Mouse (Mus musculus): Measurements from ENCODE around the gene Rbfox1. TPM values are rescaled to one million over a fixed set of nuclear protein-coding genes. Genes with fewer than 3 reads are reported as not detected.
A peak's percentile ranks its signal among the peaks of the same experiment; 100 is the strongest.

Gene Rbfox1
- polyA plus RNA-seq, 1 experiment from 2014 or later = 103 TPM

- Histone ChIP-seq H3K36me3 (no peaks in the 10 kb centered on the region), H3K4me1 (replicated peaks) (peaks cover 25% of the 10 kb centered on the region), H3K4me2 (replicated peaks) (no peak overlapping the region), H3K4me3 (replicated peaks) (no peak overlapping the region), H3K27me3 (peaks cover 12% of the 10 kb centered on the region), H3K27ac (no peak overlapping the region), H3K9me3 (no peaks in the 10 kb centered on the region), H3K9ac (replicated peaks) (no peak overlapping the region)
- 29% methylated on average over 4 of the region's 4 CpGs for WGBS
- no peak for ATAC-seq
These were observed 112.0 kb downstream of the Rbfox1 start for GRCm38 (mm10) chr16:5997136-5997535.

GRCm38 (mm10) chr16:5997651-5998050 lies 112.5 kb downstream of the Rbfox1 start:
- WGBS = 73% methylated on average over 4 of the region's 4 CpGs
- peaks cover 12% of the 10 kb centered on the region for H3K27me3 ChIP-seq
- no peak overlapping the region for H3K9ac ChIP-seq (replicated peaks)
- no peak overlapping the region for H3K27ac ChIP-seq
- no peak for ATAC-seq
- no peaks in the 10 kb centered on the region for H3K36me3 ChIP-seq
- peaks cover 20% of the 10 kb centered on the region for H3K4me1 ChIP-seq (replicated peaks)
- H3K4me2 ChIP-seq (replicated peaks) = no peak overlapping the region
- H3K9me3 ChIP-seq = no peaks in the 10 kb centered on the region
- H3K4me3 ChIP-seq (replicated peaks) = no peak overlapping the region

- Histone ChIP-seq H3K27ac (no peak overlapping the region), H3K36me3 (no peaks in the 10 kb centered on the region), H3K4me1 (replicated peaks) (peaks cover 12% of the 10 kb centered on the region), H3K9ac (replicated peaks) (no peak overlapping the region), H3K4me2 (replicated peaks) (no peak overlapping the region), H3K27me3 (peaks cover 8% of the 10 kb centered on the region; the same call in 1 of the 2 replicates), H3K9me3 (no peaks in the 10 kb centered on the region), H3K4me3 (replicated peaks) (no peak overlapping the region)
- 81% methylated on average over 1 of the region's 1 CpGs for WGBS
- ATAC-seq = no peak
These were observed 114.9 kb downstream of the Rbfox1 start for GRCm38 (mm10) chr16:6000016-6000415.

GRCm38 (mm10) chr16:6006996-6007395 lies 121.8 kb downstream of the Rbfox1 start:
- ATAC-seq = no peak
- no peaks in the 10 kb centered on the region for H3K4me1 ChIP-seq (replicated peaks)
- H3K36me3 ChIP-seq = no peaks in the 10 kb centered on the region
- H3K27me3 ChIP-seq = no peaks in the 10 kb centered on the region
- no peak overlapping the region for H3K4me3 ChIP-seq (replicated peaks)
- no peak overlapping the region for H3K27ac ChIP-seq
- H3K9me3 ChIP-seq = no peaks in the 10 kb centered on the region
- no peak overlapping the region for H3K9ac ChIP-seq (replicated peaks)
- H3K4me2 ChIP-seq (replicated peaks) = no peak overlapping the region

- Histone ChIP-seq H3K4me1 (replicated peaks) (no peaks in the 10 kb centered on the region), H3K36me3 (no peaks in the 10 kb centered on the region), H3K27me3 (no peaks in the 10 kb centered on the region), H3K4me2 (replicated peaks) (no peak overlapping the region), H3K9me3 (no peaks in the 10 kb centered on the region), H3K9ac (replicated peaks) (no peak overlapping the region), H3K4me3 (replicated peaks) (no peak overlapping the region), H3K27ac (no peak overlapping the region)
- no peak for ATAC-seq
- 82% methylated on average over 3 of the region's 3 CpGs for WGBS
These were observed 127.7 kb downstream of the Rbfox1 start for GRCm38 (mm10) chr16:6012853-6013252.

GRCm38 (mm10) chr16:6018639-6019038 lies 133.5 kb downstream of the Rbfox1 start:
- H3K4me3 ChIP-seq (replicated peaks) = no peak overlapping the region
- no peak overlapping the region for H3K27ac ChIP-seq
- 43% methylated on average over 5 of the region's 5 CpGs for WGBS
- H3K4me1 ChIP-seq (replicated peaks) = 0 out of 2 replicates have a peak, but pooled peaks cover 3% of the 10 kb centered on the region
- ATAC-seq = peak; percentile 56; the same call in 1 of the 2 replicates
- no peak overlapping the region for H3K4me2 ChIP-seq (replicated peaks)
- H3K9me3 ChIP-seq = no peaks in the 10 kb centered on the region
- no peak overlapping the region for H3K9ac ChIP-seq (replicated peaks)
- no peaks in the 10 kb centered on the region for H3K27me3 ChIP-seq
- H3K36me3 ChIP-seq = no peaks in the 10 kb centered on the region

GRCm38 (mm10) chr16:6019361-6019760 lies 134.2 kb downstream of the Rbfox1 start:
- Histone ChIP-seq H3K27ac (no peak overlapping the region), H3K4me1 (replicated peaks) (0 out of 2 replicates have a peak, but pooled peaks cover 3% of the 10 kb centered on the region), H3K4me2 (replicated peaks) (no peak overlapping the region), H3K9ac (replicated peaks) (no peak overlapping the region), H3K4me3 (replicated peaks) (no peak overlapping the region), H3K27me3 (no peaks in the 10 kb centered on the region), H3K9me3 (no peaks in the 10 kb centered on the region), H3K36me3 (no peaks in the 10 kb centered on the region)
- no peak for ATAC-seq
- WGBS = 35% methylated on average over 1 of the region's 1 CpGs

GRCm38 (mm10) chr16:6031280-6031679 lies 146.1 kb downstream of the Rbfox1 start:
- no peak for ATAC-seq
- Histone ChIP-seq H3K9me3 (no peaks in the 10 kb centered on the region), H3K4me3 (replicated peaks) (no peak overlapping the region), H3K36me3 (no peaks in the 10 kb centered on the region), H3K27me3 (no peaks in the 10 kb centered on the region), H3K9ac (replicated peaks) (no peak overlapping the region), H3K4me2 (replicated peaks) (no peak overlapping the region), H3K27ac (no peak overlapping the region), H3K4me1 (replicated peaks) (0 out of 2 replicates have a peak, but pooled peaks cover 3% of the 10 kb centered on the region)
- 84% methylated on average over 1 of the region's 1 CpGs for WGBS

GRCm38 (mm10) chr16:6032563-6032962 lies 147.4 kb downstream of the Rbfox1 start:
- Histone ChIP-seq H3K27me3 (no peaks in the 10 kb centered on the region), H3K4me3 (replicated peaks) (no peak overlapping the region), H3K9me3 (no peaks in the 10 kb centered on the region), H3K36me3 (no peaks in the 10 kb centered on the region), H3K27ac (no peak overlapping the region), H3K9ac (replicated peaks) (no peak overlapping the region), H3K4me2 (replicated peaks) (no peak overlapping the region), H3K4me1 (replicated peaks) (0 out of 2 replicates have a peak, but pooled peaks cover 8% of the 10 kb centered on the region)
- WGBS = 94% methylated on average over 7 of the region's 7 CpGs
- no peak for ATAC-seq

- WGBS = 91% methylated on average over 3 of the region's 3 CpGs
These were observed 149.7 kb downstream of the Rbfox1 start for GRCm38 (mm10) chr16:6034876-6035275.

GRCm38 (mm10) chr16:6037009-6037408 lies 151.9 kb downstream of the Rbfox1 start:
- H3K4me2 ChIP-seq (replicated peaks) = no peak overlapping the region
- no peaks in the 10 kb centered on the region for H3K9me3 ChIP-seq
- H3K27me3 ChIP-seq = no peaks in the 10 kb centered on the region
- H3K9ac ChIP-seq (replicated peaks) = no peak overlapping the region
- H3K27ac ChIP-seq = no peak overlapping the region
- H3K4me1 ChIP-seq (replicated peaks) = 0 out of 2 replicates have a peak, but pooled peaks cover 5% of the 10 kb centered on the region
- no peak for ATAC-seq
- no peak overlapping the region for H3K4me3 ChIP-seq (replicated peaks)
- WGBS = 24% methylated on average over 7 of the region's 7 CpGs
- H3K36me3 ChIP-seq = no peaks in the 10 kb centered on the region

More at GRCm38 (mm10) chr16:6034876-6035275, 149.7 kb downstream of the Rbfox1 start:
- H3K36me3 ChIP-seq = no peaks in the 10 kb centered on the region
- H3K27ac ChIP-seq = no peak overlapping the region
- H3K4me3 ChIP-seq (replicated peaks) = no peak overlapping the region
- 0 out of 2 replicates have a peak, but pooled peaks cover 8% of the 10 kb centered on the region for H3K4me1 ChIP-seq (replicated peaks)
- no peak overlapping the region for H3K9ac ChIP-seq (replicated peaks)
- H3K4me2 ChIP-seq (replicated peaks) = no peak overlapping the region
- H3K27me3 ChIP-seq = no peaks in the 10 kb centered on the region
- H3K9me3 ChIP-seq = no peaks in the 10 kb centered on the region
- ATAC-seq = no peak

GRCm38 (mm10) chr16:6042766-6043165 lies 157.6 kb downstream of the Rbfox1 start:
- H3K9me3 ChIP-seq = no peaks in the 10 kb centered on the region
- H3K36me3 ChIP-seq = no peaks in the 10 kb centered on the region
- no peaks in the 10 kb centered on the region for H3K4me1 ChIP-seq (replicated peaks)
- no peak overlapping the region for H3K27ac ChIP-seq
- WGBS = 84% methylated on average over 3 of the region's 3 CpGs
- H3K4me3 ChIP-seq (replicated peaks) = no peak overlapping the region
- H3K4me2 ChIP-seq (replicated peaks) = no peak overlapping the region
- no peaks in the 10 kb centered on the region for H3K27me3 ChIP-seq
- H3K9ac ChIP-seq (replicated peaks) = no peak overlapping the region
- no peak for ATAC-seq

- Histone ChIP-seq H3K4me3 (replicated peaks) (no peak overlapping the region), H3K27me3 (no peaks in the 10 kb centered on the region), H3K9ac (replicated peaks) (no peak overlapping the region), H3K27ac (no peak overlapping the region), H3K9me3 (no peaks in the 10 kb centered on the region), H3K36me3 (no peaks in the 10 kb centered on the region), H3K4me1 (replicated peaks) (no peaks in the 10 kb centered on the region), H3K4me2 (replicated peaks) (no peak overlapping the region)
- WGBS = 91% methylated on average over 1 of the region's 1 CpGs
- ATAC-seq = no peak
These were observed 163.4 kb downstream of the Rbfox1 start for GRCm38 (mm10) chr16:6048601-6049000.

Data from midbrain, embryonic 13.5 days (tissue).